Mouse (Mus musculus) ovary, postnatal 36 days (tissue): ENCODE data around the gene Mpzl1.
"Not testable (repeated sequence)": the region's sequence is repeated elsewhere in the genome, so short reads cannot be mapped to it uniquely, and the experiment has no call there.

Source experiments
- DNase-seq: peaks from one replicate; pipeline ENCODE4 v3.0.0; 2022; ENCODE audit warnings: low spot score, mixed read lengths

Mpzl1 gene

DNA sequence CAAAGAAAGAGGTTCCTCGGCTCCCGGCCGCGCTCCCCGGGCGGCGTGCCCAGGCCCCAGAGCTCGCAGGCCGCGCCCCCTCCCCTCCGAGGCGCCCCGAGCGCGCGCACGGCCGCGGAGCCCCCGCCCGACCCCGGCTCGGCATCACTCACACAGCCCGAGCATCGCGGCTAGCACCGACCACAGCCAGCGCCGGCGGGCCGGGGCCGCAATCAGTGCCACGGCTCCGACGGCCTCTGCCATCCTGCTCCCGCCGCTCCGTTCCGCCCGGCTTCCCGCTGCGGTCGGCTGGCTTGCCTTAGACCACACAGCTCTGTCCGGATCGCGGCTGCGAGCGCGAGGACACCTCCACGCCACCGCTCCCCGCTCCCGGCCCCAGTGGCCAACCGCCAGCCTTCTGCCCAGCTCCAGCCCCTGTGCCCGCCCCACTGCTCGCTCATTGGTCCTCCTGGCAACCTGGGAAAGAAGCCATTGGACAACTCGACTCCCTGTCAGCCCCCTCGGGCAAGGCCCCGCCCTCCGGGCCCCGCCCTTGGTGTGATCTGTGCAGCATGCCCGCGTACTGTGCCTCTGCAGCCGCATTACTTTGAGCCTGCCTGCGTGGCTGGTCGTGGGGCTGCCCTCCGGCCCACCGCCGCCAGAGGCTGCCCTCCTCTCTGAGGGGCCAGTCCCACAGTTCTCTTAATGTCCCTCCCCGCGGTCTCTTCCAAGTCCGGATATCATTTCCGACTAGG lies at the start of gene Mpzl1:
TSS of gene Mpzl1 (minus strand) at position 388 of the 734 bp plus-strand sequence.
- peak; percentile 99 for DNase-seq

DNA sequence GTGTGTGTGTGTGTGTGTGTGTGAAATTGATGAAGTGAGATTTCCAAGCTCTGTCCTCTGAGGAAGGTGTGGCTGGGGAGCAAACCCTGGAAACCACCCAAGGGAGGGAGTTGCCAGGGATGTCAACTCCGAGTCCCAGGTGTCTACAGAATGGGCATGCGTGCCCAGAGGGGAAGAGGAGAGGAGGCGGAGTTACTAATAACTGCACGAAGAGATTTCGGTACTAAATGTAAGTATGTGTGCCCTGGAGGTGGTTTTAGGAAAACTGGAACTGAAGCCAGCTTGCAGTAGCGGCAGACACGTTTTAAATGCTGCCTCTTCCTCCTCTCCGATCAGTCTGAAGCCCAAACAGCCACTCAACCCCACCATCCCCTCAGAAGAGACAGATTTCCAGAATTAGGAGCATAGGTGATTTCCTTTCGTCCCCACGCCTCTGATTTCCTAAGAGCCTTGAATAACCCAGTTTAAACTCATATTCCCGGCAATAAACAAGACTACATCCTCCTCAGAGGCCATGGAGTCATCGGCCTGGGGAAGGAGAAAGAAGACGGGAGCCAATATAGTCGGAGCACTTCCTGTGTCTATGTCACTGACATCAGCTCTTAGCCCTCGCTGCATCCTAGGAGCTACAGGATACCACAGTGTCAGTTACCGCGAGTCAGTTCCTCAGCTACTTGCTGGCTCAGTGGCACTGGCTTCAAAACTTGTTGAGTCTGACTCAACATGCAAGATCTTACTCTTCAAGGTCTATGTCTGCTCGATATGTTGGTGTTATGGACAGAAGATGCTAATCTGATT lies 47.9 kb upstream of the Mpzl1 start:
- no peak for DNase-seq

DNA sequence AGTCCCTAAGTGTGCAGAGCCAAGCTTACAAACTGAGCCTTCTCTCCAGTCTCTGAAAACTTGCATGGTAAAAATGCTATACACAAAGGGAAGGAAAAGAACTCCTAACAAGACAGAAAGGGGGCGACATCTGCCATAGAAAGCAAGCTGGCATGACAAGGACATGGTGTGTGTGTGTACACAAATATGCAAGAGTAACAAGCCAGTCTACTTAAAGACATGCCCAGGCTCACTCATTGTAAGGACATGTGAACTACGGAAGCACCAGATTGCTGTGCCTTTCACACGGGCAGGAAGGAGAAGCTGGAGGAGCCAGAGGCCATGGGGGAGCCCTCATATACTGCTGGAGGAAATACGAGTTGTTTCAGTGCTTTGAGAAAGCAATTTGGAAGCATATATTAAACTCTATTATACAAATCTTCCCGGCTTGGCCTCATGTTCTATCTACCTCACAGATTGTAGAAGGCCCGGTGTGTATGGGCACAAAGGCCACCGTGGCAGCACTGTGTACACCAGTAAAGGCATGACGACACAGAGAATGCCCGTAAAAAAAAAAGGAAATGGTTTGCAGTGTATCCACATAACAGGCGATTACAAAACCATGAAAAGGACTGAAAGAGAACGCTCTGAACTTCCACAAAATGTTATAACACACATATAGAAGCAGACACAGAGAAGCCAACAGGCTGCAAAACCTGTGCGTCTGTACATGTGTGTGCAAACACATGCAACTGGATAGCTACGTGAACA lies 46.9 kb upstream of the Mpzl1 start:
- DNase-seq, result no peak

DNA sequence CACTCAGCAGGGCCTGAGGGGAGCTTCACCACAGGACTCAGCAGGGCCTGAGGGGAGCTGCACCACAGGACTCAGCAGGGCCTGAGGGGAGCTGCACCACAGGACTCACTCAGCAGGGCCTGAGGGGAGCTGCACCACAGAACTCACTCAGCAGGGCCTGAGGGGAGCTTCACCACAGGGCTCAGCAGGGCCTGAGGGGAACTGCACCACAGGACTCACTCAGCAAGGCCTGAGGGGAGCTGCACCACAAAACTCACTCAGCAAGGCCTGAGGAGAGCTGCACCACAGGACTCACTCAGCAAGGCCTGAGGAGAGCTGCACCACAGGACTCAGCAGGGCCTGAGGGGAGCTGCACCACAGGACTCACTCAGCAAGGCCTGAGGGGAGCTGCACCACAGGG lies 45.7 kb upstream of the Mpzl1 start:
- DNase-seq, result not testable (repeated sequence)

DNA sequence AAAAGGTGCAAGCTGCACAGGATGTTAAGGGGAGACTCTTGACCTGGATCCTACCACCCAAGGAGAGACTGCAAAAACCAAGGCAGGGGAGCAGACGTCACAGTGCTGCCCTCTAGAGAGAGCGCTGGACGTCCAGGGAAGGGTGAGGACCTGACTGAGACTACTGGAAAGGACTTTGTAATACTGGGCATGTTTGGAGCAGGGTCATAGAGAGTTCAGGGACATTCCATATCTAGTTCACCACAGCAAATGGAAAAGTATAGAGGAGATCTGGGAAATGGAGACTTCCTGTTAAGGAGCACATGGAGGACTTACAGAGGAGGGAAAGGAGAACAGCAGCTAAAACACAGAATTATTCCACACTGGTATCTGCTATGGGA lies 45.3 kb upstream of the Mpzl1 start:
- DNase-seq, result no peak

DNA sequence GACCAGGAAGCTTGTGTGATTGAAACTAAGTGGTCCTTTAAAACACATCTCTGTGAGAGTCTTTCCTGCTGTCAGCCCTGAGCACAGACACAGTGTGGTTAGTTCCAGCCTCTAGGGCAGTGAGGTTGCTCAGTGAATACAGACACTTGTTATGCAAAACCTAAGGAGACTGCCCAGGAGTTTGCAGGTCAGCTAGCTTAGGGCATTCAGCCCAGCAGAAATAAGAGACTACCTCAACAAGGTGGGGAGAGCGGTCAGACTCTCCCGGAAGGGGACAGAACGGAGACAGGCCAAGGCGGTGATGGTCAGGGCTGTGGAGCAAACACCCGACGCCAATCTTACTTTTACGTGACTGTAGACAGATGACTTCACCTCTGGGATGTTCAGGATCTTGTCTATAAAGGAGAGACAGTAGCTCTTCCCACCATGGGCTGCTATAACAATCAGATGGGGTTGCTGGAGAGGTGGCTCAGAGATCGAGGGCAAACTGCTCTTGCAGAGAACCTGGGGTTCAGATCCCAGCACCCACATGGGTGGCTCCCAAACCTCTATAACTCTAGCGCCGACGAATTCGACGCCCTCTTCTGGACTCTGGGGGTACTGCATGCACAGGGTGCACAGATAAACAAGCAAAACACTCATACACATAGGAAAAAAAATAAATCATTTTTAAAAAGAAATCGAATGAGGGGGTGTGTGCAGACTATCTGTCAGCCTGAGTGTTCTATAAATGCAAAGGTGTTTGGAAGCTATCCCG lies 44.7 kb upstream of the Mpzl1 start:
- DNase-seq, result no peak

DNA sequence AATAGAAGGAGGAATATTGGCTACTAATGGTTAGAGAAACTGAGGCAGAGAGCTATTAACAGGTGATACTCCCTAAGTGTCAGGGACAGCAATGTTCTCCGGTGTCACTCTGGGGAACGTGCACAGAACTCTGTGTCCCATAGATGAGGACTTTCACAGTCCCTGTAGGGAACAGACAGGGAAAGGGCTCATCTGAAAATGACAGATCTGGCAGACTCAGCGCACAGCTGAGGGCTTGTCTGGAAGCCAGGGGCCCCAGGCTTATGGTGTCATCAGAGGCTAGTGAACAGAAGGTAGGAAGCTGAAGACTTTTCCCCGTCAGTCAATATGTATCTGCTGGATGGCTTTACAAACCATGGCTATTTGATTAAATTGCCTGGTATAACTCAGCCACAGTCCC lies 43.2 kb upstream of the Mpzl1 start:
- no peak for DNase-seq

DNA sequence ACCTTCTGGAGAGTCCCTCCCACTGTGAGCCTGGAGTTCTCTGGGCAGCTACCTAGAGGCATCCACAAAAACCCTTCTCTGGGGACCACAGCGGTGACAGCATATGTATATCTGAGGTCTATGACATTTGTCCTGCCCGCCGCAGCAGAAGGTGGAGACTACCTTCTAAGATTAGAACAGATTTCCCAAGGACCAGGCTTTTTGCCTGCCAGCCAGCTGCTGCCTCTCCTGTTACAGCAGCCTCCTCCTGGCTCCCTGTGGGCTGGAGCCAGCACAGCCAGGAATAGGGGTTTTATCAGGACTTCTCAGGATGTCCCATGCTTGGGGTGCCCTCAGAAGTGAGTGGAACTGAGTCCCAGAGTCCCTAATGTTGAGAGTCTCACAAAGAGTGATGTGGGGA lies 42.7 kb upstream of the Mpzl1 start:
- DNase-seq, result no peak

DNA sequence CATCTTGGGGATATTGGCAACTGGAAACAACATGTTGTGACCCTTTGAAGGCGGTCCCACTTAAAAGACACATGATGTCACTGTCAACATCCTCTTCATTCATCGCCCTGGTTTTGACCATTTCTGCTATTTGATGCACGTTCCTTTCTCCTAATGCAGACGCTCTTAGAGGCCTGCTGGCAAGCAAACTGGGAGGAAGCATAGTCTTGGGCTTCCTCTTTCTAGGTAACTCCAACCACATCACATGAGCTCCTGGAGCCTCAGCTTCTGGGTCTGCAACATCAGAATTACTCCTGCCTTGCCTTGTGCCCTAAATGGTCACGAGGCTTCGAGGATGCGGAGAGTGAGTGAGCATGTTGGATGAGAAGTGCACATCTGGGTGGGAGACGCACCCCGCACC lies 40.8 kb upstream of the Mpzl1 start:
- DNase-seq, result no peak

DNA sequence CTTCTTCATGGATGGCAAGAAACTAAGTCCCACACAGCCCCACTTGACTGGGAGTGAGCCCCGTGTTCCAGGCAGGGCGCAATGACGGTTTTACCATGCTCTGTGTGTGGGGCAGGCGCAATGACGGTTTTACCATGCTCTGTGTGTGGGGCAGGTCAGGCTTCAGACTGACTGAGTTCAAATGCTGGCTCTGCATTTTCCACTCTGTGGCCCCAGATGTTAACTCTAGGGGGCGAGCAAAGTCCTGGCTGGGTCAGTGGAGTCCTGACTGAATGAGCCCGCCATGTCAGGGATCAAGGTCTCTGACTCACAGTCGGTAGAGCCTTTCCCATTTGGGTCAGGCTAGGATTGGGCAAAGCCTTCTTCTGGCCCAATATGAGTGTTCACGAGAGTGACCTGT lies 38.0 kb upstream of the Mpzl1 start:
- no peak for DNase-seq

DNA sequence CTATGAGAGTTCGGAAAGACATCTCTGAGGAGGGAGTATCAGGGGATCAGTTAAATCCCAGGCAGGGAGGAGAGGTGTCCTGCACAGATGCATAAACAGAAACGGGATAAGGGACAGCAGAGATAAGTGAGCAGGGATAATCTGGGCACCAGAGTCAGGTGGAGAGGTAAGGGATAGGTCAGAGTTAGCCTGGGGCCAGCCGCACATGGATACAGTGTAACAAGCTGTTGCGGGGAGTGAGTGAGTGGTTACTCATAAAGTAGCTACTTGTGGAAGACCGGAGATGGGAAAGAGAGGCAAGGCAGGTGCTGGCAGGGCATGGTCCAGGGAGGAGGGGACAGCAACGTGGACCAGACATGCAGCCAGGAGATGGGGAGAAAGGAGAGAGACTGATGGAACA lies 35.7 kb upstream of the Mpzl1 start:
- no peak for DNase-seq

DNA sequence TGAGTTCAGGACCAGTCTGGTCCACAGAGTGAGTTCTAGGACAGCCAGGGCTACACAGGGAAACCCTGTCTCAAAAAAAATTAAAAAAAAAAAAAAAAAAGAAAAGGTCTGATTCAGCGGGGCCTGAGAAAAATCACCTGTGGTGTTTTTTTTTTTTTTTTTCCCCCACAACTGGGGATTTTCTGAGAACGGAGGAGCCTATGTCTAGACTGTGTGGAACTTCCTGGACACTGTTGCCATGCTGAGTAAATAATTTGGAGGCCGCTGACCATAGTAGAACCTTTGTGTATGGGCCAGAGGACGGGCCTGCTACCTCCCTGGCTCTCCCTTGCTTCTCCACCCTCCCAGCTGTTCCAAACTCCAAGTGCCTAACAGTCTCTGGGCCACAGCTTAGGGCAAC lies 34.6 kb upstream of the Mpzl1 start:
- no peak for DNase-seq

DNA sequence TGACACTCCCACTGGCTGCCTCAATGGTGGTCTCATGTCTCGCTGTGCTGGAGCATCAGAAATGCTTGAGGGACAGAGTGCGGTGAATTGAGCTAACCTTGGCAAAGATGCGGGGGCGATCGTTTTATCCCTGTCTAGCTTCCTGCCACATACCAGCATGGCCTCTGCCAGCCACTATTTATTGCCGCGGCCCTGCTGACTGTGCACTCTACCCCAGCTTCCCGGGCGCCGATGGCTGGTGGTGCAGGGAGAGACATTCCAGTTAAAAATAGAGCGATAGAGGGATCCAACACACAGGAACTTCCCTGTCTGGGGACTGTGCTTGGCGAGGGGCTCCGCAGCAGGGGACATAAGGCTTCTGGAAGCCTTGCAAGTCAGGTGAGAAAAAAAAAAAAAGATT lies 33.0 kb upstream of the Mpzl1 start:
- DNase-seq, result no peak

DNA sequence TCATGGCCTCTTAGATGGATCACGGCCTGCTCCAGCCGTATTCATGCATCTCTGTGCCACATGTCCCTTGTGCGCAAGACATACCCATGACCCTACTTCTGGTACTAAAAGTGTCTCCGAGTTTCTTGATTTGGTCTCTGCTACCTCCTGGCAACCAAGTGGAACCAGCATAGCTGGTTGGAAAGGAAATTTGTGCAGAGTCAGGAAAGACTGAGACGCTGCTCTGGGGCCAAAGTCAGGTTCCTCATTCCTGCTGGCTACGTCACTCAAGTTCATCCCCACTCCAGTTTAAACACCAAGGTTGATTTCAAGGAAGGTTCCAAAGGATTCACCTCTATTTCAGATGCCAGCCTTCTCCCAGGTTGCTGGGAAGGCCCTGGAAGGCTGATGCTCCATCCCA lies 32.6 kb upstream of the Mpzl1 start:
- no peak for DNase-seq

DNA sequence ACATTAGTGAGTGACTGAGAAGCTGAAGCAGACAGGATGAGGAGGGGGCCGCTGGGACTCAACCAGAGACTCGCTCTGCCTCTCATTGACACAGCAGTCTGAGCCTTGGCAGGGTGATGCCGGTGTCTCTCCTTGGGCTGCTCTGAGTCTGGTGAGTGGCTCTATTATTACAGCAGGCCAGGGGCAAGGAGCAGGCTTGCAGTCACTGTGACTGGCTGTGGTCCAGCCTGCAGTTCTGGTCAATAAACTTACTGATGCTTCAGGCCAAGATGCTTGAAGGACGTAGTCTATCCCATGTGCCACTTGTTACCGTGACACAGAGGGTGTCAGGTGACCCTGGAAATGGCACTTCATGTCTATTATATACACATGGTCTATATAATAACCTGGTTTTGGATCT lies 31.4 kb upstream of the Mpzl1 start:
- DNase-seq, result no peak

DNA sequence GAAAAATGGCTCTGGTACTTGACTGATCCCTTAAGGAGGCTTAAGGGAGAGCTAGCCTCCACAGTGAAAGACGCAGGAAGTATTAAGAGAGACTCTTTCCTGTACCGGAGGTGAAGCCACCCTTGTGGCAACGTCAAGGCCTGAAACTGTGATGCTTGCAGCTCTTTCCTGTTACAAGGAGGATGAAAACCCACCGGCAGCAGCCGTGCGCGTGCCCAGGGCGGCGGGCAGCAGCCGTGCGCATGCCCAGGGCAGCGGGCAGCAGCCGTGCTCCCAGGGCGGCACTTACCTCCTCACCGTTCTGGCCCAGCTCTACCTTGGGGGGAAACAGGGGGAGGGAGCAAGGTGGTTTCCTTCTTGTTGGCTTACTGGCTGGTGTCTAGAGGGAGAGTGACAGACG lies 28.9 kb upstream of the Mpzl1 start:
- no peak for DNase-seq

DNA sequence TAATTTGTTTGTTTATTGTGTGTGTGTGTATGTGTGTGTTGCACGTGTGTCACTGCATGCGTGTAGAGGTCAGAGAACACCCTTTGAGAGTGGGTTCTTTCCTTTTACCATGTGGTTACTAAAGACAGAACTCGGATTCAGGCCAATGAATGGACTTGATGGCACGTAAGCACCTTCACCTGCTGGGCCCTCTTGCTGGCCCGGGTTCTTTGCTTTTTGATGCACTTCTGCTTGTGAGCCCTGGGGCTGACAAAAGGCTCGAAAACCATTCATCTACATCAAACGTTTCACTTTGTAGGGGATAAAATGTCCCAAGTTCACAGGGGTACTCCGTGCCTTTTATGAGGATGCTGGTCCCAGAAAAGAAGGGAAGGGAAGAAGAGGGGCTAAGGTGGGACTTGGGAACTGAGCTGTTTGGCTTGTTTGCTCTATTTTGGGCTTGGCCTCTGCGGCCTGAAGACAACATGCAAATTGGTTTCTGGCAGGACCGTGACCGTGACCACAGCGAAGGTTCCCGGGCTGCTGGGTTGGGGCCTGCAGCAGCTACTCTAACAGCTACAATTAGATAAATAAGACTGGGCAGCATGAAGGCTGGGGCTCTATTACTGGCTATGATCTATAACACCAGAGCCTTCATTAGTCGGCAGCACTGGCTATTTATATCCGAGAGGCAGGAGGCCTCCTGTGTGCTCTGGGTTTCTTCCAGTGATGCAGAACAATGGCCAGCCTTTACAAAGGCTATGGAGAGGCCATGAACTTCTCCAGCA lies 28.3 kb upstream of the Mpzl1 start:
- DNase-seq, result no peak

DNA sequence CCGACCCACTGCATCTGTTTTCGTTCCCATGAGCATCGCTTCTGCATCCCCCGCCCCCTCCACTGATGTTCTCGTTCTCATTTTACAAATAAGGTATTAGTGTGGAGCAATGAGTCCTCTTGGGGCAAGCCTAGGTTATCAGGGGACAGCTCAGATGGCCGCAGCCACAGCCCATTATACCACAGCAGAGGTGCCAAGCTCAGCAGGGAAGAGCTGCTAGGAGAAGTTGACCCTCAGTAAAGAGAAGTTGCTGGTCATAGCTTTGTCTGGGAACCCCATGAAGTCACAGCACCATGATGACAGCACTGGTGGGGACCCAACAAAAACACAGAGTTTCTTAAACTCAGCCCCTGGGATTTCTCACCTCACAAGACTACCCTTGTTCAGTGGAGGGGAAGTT lies 27.4 kb upstream of the Mpzl1 start:
- DNase-seq, result no peak

DNA sequence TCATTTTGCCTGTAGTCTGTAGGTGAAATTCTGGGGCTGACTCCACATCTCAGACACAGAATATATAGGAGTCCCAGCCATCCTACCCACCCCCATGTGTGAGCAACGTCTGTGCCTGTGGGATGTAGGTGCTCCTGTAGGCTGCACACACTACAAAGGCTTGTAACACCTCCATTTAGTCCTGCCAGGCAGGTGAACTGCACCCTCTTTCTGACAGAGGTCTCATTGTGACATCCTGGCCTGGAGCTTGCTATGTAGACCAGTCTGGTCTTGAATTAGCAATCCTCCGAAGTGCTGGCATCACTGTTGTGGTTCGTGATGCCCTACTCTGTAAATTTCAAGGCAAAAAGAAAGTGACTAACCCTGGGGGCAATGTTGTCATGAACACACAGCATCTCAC lies 26.9 kb upstream of the Mpzl1 start:
- DNase-seq, result no peak

DNA sequence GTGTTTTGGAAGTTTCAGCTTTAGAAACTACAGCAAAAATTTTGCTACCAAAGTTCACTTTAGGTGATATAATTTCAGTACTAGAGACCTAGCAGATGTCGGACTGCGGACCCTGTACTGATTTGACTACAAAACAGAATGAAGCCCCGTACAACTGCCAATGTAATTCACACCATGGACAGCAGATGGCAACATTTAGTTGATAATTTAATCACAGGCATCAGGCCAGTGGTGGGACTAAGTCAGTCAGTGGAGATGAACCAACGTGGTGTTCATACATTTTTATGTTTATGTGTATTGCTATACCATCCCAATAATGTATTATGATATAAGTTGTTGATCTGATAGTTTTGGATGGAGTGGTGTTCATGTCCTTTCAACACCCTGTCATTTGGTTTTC lies 26.4 kb upstream of the Mpzl1 start:
- no peak for DNase-seq

DNA sequence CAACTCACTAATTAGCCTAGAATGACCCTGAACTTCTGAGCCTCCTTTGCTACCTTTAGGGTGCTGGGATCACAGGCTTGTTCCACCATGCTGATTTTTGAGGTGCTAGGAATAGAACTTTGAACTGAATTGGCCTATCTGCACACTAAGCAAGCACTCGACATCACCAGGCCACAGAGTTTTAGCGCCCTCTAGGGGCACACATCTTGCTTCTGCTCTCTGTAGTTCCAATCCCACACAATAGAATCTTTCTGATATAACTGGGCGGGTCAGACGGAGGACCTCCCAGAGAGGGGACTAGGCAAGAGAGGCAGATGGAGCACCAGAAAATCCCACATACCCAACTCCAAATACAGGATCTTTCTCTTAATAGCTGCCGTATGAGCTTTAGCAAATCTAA lies 24.3 kb upstream of the Mpzl1 start:
- DNase-seq, result peak; percentile 63

DNA sequence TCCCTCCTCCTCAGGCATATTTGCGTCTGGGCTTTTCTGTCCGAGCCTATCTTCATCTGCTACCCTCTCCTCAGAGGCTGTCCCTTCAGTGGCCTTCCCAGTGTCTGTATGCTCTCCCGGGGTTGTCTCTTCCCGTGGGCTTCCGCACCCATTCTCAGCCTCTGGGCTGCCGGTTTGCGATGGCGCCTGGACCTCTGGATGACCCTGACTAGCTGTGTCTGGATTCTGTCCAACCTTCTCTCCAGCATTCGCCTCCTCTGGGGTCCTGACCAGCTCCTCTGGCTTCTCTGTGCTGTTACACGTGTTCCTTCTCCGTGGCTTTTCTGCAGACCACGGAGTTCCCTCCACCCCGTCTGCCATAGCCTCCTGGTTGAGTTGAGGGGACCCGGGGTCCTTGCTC lies 21.1 kb upstream of the Mpzl1 start:
- no peak for DNase-seq
